Mouse (Mus musculus): ENCODE data around the gene Nebl. TPM values are rescaled to one million over a fixed set of nuclear protein-coding genes. Genes with fewer than 3 reads are reported as not detected.

Nebl gene
- polyA plus RNA-seq, 1 experiment from 2014 or later: 5.4 TPM

DNA sequence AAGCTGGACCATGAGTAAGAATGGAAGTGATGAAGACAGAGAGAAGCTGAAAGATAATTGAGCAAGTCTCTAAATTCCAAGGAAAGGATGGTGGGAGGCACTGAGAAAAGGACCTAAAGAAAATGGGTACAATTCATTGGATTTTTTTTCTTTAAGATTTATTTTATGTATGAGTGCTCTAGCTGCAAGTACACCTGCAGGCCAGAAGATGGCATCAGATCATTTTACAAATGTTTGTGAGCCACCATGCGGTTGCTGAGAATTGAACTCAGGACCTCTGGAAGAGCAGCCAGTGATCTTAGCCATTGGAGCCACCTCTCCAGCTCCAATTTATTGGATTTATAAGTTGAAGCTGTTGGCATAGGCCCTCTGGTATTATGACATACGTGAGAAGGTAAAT, 316.9 kb downstream of the Nebl start:
- Histone ChIP-seq H3K27me3 (no peaks in the 10 kb centered on the region), H3K27ac (no peak overlapping the region), H3K4me2 (replicated peaks) (no peak overlapping the region), H3K4me1 (replicated peaks) (no peaks in the 10 kb centered on the region), H3K36me3 (no peaks in the 10 kb centered on the region), H3K9me3 (no peaks in the 10 kb centered on the region), H3K9ac (replicated peaks) (no peak overlapping the region), H3K4me3 (replicated peaks) (no peak overlapping the region)
- WGBS: 82% methylated on average over 2 of the region's 2 CpGs
- no peak for ATAC-seq

- no peaks in the 10 kb centered on the region for H3K4me1 ChIP-seq (replicated peaks)
- no peaks in the 10 kb centered on the region for H3K27me3 ChIP-seq
- H3K9ac ChIP-seq (replicated peaks): no peak overlapping the region
- no peak overlapping the region for H3K4me3 ChIP-seq (replicated peaks)
- WGBS: 70% methylated on average over 8 of the region's 8 CpGs
- H3K9me3 ChIP-seq: no peaks in the 10 kb centered on the region
- no peak for ATAC-seq
- H3K36me3 ChIP-seq: no peaks in the 10 kb centered on the region
- no peak overlapping the region for H3K4me2 ChIP-seq (replicated peaks)
- H3K27ac ChIP-seq: no peak overlapping the region
Measured at GRCm38 (mm10) chr2:17413496-17414268, 317.6 kb downstream of the Nebl start.

DNA sequence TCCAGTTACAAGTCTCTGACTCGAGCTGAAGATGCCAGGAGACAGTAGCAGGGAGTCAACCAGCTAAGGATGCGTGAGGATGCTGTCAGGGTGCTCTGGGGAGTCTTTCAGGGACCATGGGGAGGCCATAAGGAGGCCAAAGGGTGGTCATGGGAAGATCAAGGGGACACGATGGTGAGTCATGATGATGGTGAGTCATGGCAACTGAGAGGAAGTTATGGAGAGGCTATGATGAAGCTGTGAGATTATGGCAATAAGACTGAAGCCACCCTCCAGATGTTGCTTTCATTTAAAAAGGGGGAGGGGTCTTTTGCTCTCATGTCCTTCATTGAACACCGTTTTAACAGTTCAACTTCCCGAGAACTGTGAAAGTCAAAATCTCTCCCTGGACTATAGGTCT, 322.0 kb downstream of the Nebl start:
- Histone ChIP-seq H3K9ac (replicated peaks) (no peak overlapping the region), H3K4me1 (replicated peaks) (no peaks in the 10 kb centered on the region), H3K27me3 (no peaks in the 10 kb centered on the region), H3K36me3 (no peaks in the 10 kb centered on the region), H3K4me3 (replicated peaks) (no peak overlapping the region), H3K4me2 (replicated peaks) (no peak overlapping the region), H3K27ac (no peak overlapping the region), H3K9me3 (no peaks in the 10 kb centered on the region)
- no peak for ATAC-seq
- WGBS: 85% methylated on average over 5 of the region's 5 CpGs

DNA sequence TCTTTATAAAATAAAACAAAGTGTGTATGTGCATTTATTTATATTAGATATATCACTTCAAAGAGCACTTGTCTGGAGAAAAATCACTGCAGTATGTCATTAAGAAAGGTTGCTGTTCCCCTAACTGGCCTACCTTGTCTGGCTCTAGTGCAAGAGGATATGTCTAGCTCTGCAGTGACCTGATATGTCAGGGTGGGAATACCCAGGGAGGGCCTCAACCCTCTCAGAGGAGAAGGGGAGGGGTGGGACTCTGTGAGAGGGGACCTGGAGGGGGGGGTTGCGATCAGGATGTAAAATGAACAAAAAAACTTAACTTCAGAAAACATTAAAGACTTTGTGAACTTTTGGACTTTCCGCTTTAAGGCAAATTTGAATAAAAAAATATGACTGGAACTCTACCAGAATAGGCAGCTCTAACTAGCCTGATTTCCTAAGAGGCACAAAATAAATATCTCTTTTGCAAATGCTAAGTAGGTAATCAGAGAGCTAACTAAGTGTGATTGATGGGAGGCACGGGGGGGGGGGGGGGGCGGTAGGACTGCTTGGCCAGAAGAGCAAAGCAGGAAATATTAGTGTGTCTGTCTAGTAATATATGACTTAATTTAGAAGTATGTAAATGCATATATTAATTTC, 325.2 kb downstream of the Nebl start:
- no peaks in the 10 kb centered on the region for H3K36me3 ChIP-seq
- H3K27ac ChIP-seq: no peak overlapping the region
- 68% methylated on average over 4 of the region's 4 CpGs for WGBS
- ATAC-seq: no peak
- no peaks in the 10 kb centered on the region for H3K27me3 ChIP-seq
- no peaks in the 10 kb centered on the region for H3K9me3 ChIP-seq
- no peak overlapping the region for H3K4me3 ChIP-seq (replicated peaks)
- no peak overlapping the region for H3K9ac ChIP-seq (replicated peaks)
- H3K4me2 ChIP-seq (replicated peaks): no peak overlapping the region
- no peaks in the 10 kb centered on the region for H3K4me1 ChIP-seq (replicated peaks)

DNA sequence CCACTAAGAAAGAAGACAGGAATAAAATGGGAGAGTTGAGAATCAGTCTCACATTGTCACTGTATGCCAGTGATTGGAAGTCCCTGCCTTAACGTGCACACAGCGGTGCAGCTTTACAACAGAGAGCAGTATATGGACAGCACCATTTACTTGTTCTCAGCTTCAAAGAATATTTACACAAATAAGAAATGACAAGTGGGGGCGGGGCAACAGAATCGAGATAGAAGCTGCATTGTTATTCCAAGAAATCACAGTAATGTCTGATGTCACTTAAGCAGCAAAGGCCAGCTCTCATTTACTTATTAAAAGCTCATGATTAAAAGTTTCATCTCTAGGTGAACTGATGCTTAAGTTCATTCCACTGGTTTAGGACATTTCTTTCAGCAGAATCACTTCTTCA, 328.8 kb downstream of the Nebl start:
- no peak overlapping the region for H3K27ac ChIP-seq
- H3K4me2 ChIP-seq (replicated peaks): no peak overlapping the region
- H3K36me3 ChIP-seq: no peaks in the 10 kb centered on the region
- H3K27me3 ChIP-seq: no peaks in the 10 kb centered on the region
- WGBS: 67% methylated on average over 4 of the region's 4 CpGs
- H3K4me1 ChIP-seq (replicated peaks): no peaks in the 10 kb centered on the region
- H3K9me3 ChIP-seq: no peaks in the 10 kb centered on the region
- no peak overlapping the region for H3K4me3 ChIP-seq (replicated peaks)
- no peak for ATAC-seq
- H3K9ac ChIP-seq (replicated peaks): no peak overlapping the region

DNA sequence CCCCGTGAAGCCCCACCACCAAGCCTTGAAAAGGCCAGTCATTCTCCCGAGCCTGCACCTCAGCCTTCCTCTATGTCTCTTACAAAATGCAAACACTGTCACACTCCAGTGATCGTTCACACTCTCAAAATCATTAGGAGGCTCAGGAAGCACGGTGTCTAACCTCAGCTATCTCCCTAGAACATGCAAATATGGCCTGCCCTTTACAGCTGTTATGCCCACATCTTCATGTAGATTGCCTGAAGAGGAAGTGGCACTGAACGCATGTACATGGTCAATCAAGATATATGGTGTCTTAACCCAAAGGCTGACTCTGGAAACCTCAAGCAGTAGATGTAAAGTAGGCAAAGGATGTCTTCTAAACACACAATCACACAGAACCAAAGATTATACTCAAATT, 335.0 kb downstream of the Nebl start:
- Histone ChIP-seq H3K36me3 (no peaks in the 10 kb centered on the region), H3K9ac (replicated peaks) (no peak overlapping the region), H3K9me3 (no peaks in the 10 kb centered on the region), H3K4me2 (replicated peaks) (no peak overlapping the region), H3K27me3 (no peaks in the 10 kb centered on the region), H3K27ac (no peak overlapping the region), H3K4me3 (replicated peaks) (no peak overlapping the region), H3K4me1 (replicated peaks) (no peaks in the 10 kb centered on the region)
- no peak for ATAC-seq
- WGBS: 76% methylated on average over 5 of the region's 5 CpGs

GRCm38 (mm10) chr2:17391389-17391788, 339.9 kb downstream of the Nebl start:
- Histone ChIP-seq H3K4me3 (replicated peaks) (no peak overlapping the region), H3K27ac (no peak overlapping the region), H3K27me3 (no peaks in the 10 kb centered on the region), H3K9me3 (no peaks in the 10 kb centered on the region), H3K4me1 (replicated peaks) (no peaks in the 10 kb centered on the region), H3K4me2 (replicated peaks) (no peak overlapping the region), H3K36me3 (no peaks in the 10 kb centered on the region), H3K9ac (replicated peaks) (no peak overlapping the region)
- ATAC-seq: no peak
- WGBS: 90% methylated on average over 5 of the region's 5 CpGs

DNA sequence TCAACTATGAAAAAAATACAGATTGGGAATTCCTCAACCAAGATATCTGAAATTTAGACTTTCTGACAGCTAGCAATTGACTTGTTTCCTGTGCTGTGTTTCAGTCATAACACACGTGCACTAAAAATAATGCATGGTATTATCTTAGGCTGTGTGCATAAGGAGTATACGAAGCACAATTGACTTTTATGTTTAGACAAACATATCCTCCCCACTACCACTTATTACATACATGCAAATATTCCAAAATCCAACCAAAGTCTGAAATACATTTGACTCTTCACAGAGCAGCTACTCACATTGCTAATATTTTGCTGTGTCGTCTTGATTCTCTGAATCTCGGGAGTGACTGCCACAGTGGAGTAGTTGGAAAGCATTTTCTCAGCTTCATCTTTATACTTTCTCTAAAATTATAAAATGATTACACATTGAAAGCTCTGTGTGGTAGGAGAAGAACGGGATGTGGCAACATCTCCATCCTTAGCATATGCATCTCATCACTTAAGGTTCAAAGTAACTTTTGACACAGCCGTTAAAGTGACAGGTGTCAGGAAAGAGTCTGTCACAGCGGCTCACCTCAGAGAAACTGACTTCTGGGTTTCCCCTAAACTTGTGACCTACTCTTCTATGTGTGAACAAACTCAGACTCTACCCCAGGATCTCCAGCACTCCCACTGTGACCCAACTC, 340.6 kb downstream of the Nebl start:
- Histone ChIP-seq H3K4me3 (replicated peaks) (no peak overlapping the region), H3K9me3 (no peaks in the 10 kb centered on the region), H3K4me1 (replicated peaks) (no peaks in the 10 kb centered on the region), H3K27ac (no peak overlapping the region), H3K4me2 (replicated peaks) (no peak overlapping the region), H3K36me3 (no peaks in the 10 kb centered on the region), H3K27me3 (no peaks in the 10 kb centered on the region), H3K9ac (replicated peaks) (no peak overlapping the region)
- WGBS: 91% methylated on average over 7 of the region's 7 CpGs
- no peak for ATAC-seq

GRCm38 (mm10) chr2:17389886-17390285, 341.4 kb downstream of the Nebl start:
- no peak overlapping the region for H3K27ac ChIP-seq
- H3K36me3 ChIP-seq: no peaks in the 10 kb centered on the region
- H3K9me3 ChIP-seq: no peaks in the 10 kb centered on the region
- H3K27me3 ChIP-seq: no peaks in the 10 kb centered on the region
- H3K9ac ChIP-seq (replicated peaks): no peak overlapping the region
- no peak for ATAC-seq
- H3K4me1 ChIP-seq (replicated peaks): no peaks in the 10 kb centered on the region
- 94% methylated on average over 2 of the region's 2 CpGs for WGBS
- H3K4me2 ChIP-seq (replicated peaks): no peak overlapping the region
- H3K4me3 ChIP-seq (replicated peaks): no peak overlapping the region

- ATAC-seq: no peak
- 93% methylated on average over 4 of the region's 4 CpGs for WGBS
- H3K27me3 ChIP-seq: no peaks in the 10 kb centered on the region
- no peaks in the 10 kb centered on the region for H3K9me3 ChIP-seq
- H3K4me3 ChIP-seq (replicated peaks): no peak overlapping the region
- H3K4me1 ChIP-seq (replicated peaks): no peaks in the 10 kb centered on the region
- H3K4me2 ChIP-seq (replicated peaks): no peak overlapping the region
- no peaks in the 10 kb centered on the region for H3K36me3 ChIP-seq
- no peak overlapping the region for H3K9ac ChIP-seq (replicated peaks)
- no peak overlapping the region for H3K27ac ChIP-seq
Measured at GRCm38 (mm10) chr2:17389379-17389778, 341.9 kb downstream of the Nebl start.

- Histone ChIP-seq H3K36me3 (no peaks in the 10 kb centered on the region), H3K4me2 (replicated peaks) (no peak overlapping the region), H3K9ac (replicated peaks) (no peak overlapping the region), H3K27ac (no peak overlapping the region), H3K27me3 (no peaks in the 10 kb centered on the region), H3K4me1 (replicated peaks) (no peaks in the 10 kb centered on the region), H3K4me3 (replicated peaks) (no peak overlapping the region), H3K9me3 (no peaks in the 10 kb centered on the region)
- ATAC-seq: no peak
- 98% methylated on average over 1 of the region's 1 CpGs for WGBS
Measured at GRCm38 (mm10) chr2:17382227-17382626, 349.0 kb downstream of the Nebl start.

- Histone ChIP-seq H3K36me3 (no peaks in the 10 kb centered on the region), H3K4me1 (replicated peaks) (no peaks in the 10 kb centered on the region), H3K27ac (no peak overlapping the region), H3K4me2 (replicated peaks) (no peak overlapping the region), H3K4me3 (replicated peaks) (no peak overlapping the region), H3K9ac (replicated peaks) (no peak overlapping the region), H3K9me3 (no peaks in the 10 kb centered on the region), H3K27me3 (no peaks in the 10 kb centered on the region)
- ATAC-seq: no peak
- WGBS: 87% methylated on average over 2 of the region's 2 CpGs
Measured at GRCm38 (mm10) chr2:17375916-17376315, 355.3 kb downstream of the Nebl start.

All from midbrain, embryonic 13.5 days (tissue).